Mouse (Mus musculus) retina, postnatal 7 days (tissue): ENCODE measurements around the gene Mtif2.
A peak's percentile ranks its signal among the peaks of the same experiment; 100 is the strongest.
"Not testable (repeated sequence)": the region's sequence is repeated elsewhere in the genome, so short reads cannot be mapped to it uniquely, and the experiment has no call there.

Source experiments
- DNase-seq: peaks from one replicate; pipeline ENCODE4 v3.0.0-alpha.2; 2012; ENCODE audit warnings: low read depth, low spot score

Mtif2 gene

DNA sequence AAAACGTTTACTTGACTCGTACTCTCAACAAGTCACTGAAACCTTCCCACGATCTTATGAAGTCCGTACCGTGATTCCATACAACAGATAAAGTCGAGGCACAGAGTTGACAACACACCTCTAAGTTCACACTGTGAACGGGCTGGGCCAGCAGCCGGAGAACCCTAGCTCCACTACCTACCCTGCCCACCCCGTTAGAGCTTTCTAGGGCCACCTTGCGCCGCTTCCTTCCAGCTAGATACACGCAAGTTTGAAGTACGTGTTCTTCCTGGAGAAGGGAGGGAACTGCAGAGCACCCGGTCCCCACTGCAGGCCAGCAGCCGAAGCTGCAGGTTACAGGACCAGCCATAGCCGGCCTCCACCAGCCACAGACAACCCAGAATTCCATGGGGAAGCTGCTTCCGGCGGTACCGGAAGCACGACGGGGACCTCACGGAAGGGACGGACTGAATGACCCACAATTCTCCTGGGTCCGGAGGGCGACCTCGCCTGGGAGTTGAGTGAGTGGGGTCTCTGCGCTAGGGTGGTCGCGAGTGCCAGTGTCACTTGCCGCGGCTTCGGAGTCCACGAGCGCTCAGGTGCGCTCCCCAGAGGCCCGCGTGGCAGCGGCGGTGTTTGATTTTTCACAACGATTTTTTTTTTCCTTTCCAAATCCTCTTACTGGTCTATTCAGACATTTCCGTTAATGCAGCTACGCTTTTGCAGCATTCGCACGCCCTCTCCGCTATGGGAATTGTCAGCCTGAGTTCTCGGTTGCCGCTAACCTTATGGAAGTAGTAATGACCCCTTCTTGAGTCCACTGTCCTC lies at the start of gene Mtif2:
Gene Mtif2 (plus strand): TSS at position 421 of the 807 bp plus-strand sequence.
- DNase-seq = peak; percentile 77

DNA sequence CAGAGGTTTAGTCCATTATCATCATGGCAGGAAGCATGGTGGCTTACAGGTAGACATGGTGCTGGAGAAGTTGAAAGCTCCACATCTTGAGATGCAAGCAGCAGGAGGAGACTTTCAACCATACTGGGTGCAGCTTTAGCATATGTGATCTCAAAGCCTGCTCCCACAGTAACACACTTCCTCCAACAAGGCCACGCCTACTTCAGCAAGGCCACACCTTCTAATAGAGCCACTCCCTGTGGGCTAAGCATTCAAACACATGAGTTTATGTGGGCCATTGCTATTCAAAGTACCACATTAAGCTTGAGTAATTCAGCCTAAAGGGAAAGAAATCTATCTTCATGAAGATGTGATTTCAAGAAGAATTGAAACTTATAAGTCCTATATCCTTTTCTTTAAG lies 33.1 kb upstream of the Mtif2 start:
- DNase-seq = no peak

DNA sequence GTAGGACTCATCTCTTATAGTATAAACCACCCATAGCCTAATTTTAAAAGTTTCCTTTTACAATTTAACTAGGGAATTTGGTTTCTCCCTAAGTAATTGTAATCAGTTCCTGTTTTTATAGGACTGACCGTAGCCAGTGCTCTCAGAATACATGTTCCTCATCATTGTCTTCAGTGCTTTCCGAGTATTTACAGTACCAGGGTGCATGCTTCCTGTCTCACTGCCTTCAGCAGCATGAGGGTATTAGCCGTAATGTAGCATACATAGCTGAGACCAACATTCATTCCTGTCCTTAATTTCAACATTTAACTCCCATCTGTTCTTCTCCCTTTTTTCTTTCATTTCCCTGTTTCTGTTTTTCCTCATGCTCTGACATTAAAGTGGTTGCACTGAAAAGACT lies 29.2 kb upstream of the Mtif2 start:
- no peak for DNase-seq

DNA sequence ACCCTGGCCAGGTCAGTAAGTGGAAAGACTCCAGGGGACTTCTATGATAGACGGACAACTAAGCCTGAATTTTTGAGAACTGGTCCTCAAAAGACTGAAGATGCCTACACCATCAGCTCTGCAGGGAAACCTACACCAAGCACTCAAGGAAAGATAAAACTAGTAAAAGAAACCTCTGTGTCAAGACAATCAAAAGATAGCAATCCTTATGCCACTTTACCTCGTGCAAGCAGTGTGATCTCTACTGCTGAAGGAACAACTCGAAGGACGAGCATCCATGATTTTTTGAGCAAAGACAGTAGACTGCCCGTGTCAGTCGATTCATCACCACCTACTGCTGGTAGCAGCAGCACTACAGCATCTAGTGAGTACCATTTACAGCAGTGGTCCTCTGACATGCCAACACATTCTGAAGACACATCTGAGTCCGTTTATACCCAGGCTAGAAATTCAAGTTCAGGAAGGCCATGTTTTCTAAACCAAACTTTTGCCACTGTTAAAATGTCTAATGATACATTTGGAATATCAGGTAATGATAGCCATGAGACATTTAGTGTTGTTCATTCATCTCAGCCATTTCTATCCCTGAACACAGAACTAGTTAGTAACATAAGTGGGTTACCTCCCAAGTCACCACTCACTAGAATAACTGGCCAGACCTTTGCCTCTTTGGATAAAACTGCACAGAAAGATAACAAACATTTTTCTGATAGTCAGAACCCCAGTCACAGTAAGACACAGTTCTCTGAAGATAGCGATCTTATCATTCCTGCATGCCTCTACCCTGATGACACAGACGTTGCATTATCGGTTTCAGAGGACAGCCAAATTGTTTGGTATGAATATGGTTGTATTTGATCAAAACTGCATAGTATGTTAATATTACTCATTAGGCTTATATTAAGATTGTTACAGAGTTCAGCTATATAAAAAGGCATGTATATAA lies 22.0 kb upstream of the Mtif2 start:
- no peak for DNase-seq

DNA sequence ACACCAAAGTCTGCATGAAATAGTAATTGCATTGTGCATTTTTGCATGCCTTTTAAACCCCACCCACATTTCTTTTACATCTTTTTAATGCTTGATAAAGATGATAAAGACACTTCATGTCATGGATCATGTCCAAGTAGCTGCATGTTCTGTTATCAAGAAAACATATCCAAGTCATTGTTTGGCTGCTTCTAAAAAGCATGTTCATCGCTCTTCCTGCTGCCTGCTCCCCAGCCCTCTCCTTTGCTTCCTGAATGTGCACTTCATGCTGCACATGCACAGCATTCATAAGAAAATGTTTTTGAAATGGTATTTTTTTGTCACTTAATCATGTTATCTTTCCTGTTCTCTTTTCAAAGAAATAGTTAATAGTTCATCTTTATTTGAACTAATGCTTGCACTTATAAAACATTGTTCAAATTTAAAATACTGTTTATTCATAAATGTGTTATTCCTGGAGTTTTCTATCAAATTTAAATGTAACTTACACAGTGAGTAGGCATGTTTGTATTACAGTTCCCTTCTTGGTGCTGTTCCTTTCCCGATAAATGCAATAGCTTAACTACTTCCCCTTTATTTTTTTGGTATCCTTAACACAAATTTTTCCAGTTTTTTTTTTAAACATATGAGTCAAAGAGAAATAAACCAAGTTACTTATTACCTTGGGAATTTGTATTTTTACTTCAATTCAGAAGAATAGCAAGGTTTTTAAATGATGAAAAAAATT lies 21.1 kb upstream of the Mtif2 start:
- DNase-seq = no peak

DNA sequence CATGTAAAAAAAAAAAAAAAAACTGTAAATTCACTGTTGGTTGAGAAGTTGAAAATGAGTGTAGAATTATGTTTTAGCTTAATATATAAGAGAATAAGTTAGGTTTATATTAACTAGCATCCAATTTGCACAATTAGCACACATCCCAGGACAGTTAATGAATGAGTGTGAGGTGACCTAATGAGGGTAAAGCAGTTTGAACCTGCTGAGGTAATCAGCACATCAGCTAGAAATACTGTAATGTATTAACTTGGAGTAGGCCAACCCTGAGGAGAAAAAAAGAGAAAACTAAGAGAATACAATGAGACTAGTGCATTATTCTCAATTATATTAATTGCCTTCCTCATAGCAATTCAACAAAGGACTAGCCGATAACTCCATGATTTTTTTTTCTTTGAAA lies 16.8 kb upstream of the Mtif2 start:
- no peak for DNase-seq

- no peak for DNase-seq
Measured at GRCm38 (mm10) chr11:29512818-29513535, 13.2 kb upstream of the Mtif2 start.

GRCm38 (mm10) chr11:29514325-29514681 lies 11.9 kb upstream of the Mtif2 start:
- no peak for DNase-seq

DNA sequence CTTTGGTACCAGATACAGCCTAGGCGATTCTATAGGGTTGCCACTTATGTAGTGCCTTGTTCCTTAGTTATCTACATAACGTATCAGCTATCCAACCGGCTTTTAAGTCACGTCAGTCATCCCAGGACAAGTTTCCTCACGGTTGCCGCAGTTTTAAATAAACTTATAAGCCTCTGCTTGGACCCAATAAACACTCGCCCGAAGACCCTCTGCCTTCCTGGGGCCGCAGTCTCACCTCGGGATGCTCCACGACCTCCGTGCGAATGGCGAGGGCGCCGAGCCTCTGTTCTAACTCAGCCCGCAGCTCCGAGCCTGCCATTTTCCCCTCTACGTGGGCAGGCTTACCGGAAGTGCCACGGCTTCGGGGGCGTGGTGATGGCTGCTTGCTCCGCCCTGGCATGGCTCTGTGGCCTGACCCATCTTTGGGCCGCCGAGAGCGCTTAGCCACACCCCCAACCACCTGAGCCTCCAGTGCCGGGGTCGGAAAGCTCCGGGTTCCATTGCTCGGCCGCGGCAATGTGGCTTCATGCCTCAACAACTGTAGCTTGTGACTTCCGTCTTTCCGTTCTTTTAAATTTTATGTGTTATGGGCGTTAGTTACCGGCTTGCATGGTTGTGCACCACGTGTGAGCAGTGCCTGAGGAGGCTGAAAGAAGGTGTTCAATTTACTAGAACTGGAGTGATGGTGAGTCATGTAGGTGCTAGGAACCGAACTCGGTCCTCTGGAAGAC lies 11.4 kb upstream of the Mtif2 start, which contains the start of gene Prorsd1:
Gene Prorsd1 (minus strand): TSS at position 352 of the 731 bp plus-strand sequence.
- DNase-seq = peak; percentile 81

GRCm38 (mm10) chr11:29538201-29538600 lies 12.0 kb downstream of the Mtif2 start:
- no peak for DNase-seq

- no peak for DNase-seq
Measured at GRCm38 (mm10) chr11:29544225-29544945, 18.2 kb downstream of the Mtif2 start.

- not testable (repeated sequence) for DNase-seq
Measured at GRCm38 (mm10) chr11:29545150-29545752, 19.0 kb downstream of the Mtif2 start.

GRCm38 (mm10) chr11:29546297-29546696 lies 20.1 kb downstream of the Mtif2 start:
- DNase-seq = not testable (repeated sequence)

- DNase-seq = no peak
Measured at GRCm38 (mm10) chr11:29546762-29547161, 20.6 kb downstream of the Mtif2 start.

DNA sequence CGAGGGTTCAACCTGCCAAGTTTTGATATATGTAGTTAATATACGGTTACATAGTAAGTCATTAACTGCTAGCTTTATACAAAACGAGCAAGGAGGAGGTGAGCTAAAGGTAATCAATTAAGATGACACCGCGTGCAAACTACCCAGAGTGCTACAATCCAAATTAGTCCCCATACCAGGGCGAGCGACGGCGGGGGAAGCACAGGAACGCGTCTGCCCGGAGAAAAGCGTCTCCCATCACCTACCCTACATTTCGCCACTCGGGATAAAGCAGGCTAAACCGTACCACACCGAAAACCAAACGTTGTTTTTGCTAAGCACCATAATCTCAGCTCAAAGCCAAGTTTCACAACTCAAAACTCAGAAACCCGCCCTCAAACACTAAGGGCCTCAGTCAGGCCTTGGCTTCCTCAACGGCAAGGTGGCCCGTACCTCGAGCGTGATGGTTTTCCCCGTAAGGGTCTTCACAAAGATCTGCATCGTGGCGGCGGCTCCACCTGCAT lies 21.1 kb downstream of the Mtif2 start:
- DNase-seq = no peak

DNA sequence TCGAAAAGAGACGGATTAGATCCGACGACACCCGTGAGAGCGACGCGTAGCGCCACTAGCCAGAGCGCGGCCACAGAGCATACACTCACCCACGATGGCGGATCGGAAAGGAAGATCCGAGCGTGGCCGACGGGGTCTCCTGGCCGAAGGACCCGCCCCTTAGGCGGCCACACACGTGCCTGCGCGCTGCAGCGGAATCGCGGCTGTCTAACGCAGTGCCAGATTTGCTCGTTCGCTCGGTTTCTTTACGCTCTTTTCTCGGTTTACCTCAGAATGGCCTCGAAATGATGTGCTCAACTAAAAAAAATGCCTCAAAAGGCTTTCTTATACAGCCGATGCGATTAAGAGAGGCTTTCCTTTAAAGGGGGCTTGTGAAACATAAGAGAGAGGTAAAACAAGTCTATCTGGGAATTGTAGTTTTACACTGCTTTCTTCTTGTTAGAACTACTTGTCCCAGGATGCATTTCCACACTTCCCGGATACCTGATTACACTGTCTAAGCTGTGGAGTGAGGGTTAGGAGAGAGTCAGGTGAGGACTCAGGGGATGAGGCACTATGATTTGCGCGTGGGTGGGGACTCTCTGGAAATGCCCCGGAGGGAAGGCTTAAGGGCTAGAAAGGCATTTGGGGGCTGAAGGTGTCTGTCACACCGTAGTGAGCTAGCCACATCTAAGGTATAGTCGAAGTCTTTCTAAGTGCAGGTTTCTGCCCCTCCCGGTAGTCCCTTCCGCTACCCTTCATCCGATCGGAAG lies 21.7 kb downstream of the Mtif2 start, which contains the start of the genes Clhc1 and Rps27a:
Gene Clhc1 (plus strand): TSS at position 199 of the 752 bp plus-strand sequence.
Gene Rps27a (minus strand): TSS at position 358 of the 752 bp plus-strand sequence.
- DNase-seq = peak; percentile 90

DNA sequence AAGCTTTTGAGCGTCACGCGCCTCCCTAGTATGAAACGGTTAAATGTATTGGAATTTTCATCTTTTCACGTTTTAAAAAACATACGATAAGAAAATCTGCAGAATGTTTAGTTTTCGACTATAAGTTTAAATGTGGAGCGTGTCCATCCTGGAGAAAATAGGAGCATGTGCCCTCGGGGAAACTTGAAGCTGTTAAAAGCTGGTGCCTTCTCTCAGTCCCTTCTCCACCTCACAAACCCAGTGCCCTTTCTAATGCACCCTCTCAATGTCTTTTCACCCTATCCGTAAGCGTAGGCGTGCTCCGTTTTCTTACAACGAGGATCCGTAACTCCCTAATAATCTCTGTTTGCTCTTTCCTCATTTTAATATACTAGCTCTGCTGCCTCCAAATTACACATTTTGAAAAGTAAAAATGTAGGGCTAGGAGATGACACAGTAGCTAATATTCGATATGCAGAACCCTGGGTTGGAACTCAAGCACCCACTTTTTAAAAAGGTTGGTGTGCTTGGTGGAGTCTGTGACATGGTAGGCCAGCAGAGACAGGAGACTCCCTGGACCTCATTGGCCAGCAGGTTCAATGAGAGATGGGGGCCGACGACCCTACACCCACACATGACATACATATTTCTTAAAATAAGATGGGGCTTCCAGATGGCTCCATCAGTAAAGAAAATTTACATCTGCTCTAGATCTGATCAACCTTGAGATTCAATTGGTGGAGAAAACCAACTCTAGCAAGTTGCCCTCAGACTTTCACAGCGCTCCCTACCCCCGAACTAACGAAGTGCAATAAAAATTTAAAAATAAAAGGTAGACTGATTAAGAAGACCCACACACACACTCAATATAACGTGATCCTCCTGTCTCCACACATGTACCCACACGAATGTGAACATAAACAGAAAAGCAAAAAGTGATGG lies 22.6 kb downstream of the Mtif2 start:
- DNase-seq = no peak
